Mouse (Mus musculus) bone marrow macrophage, adult 2 months (primary cell): ENCODE measurements around the gene Arhgap6.

ENCODE experiments used
- CTCF ChIP-seq: IDR thresholded peaks from 2 replicates; pipeline ENCODE4 v1.5.1; 2012; ENCODE audit warnings: low read depth, mild to moderate bottlenecking, low read length, moderate library complexity
- POLR2A ChIP-seq: IDR thresholded peaks from 2 replicates; pipeline ENCODE4 v1.6.1; 2012; ENCODE audit warnings: mild to moderate bottlenecking, low read depth, low read length, borderline replicate concordance

- TF ChIP-seq POLR2A (no peak), CTCF (no peak)
These were observed 109.2 kb downstream of the Arhgap6 start for GRCm38 (mm10) chrX:168904086-168904485.
